Mouse (Mus musculus): ENCODE data around the gene Smim7. TPM values are rescaled to one million over a fixed set of nuclear protein-coding genes. Genes with fewer than 3 reads are reported as not detected.
A peak's percentile ranks its signal among the peaks of the same experiment; 100 is the strongest.

Smim7 gene
- polyA plus RNA-seq, 1 experiment from 2014 or later = 114 TPM

DNA sequence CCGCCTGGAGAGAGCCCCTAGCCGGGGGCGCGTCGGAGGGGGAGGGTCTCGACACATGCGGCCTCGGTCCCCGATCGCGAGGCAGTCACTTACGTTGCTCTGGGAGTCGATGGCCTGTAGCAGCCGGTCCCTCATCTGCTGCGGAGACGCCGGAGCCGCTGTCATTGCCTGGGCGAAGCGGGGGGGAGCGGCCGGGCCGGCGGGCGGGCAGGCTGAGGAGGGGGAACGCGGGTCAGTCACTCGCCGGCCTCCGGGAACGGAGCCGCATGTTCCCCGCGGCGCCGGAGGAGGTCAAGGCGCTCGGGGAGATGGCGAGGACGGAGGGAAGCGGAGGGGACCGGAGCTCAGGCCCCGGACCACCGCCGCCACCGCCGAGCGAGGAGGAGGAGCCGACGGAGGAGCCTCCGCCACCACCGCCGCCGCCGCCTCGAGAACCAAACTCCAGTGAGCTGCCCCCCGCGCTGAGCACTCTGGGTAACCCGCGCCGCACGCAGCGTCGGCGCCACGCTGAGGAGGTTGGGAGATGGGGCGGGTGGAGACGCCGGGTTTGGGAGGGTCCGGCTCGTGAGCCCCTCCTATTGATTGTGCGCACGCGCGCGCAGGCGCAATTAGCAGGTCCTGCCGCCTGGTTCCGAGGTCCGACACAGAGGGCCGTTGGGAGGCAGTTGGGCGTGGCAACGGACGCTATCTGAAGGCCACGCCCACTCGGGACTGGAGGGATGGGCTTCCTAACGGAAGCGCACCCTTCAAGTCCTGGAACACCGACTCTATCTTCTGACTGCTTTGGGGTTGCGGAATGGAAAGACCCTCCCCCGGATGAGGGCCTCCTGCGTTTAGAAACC, 22.9 kb downstream of the Smim7 start, which contains the start of gene Med26:
Gene Med26, minus strand, starts transcription at position 469 of the 842 bp plus-strand sequence.
- WGBS = under 1% methylated on average over 91 of the region's 92 CpGs
- H3K9me3 ChIP-seq (ENCODE audit: low read length) = no peaks in the 10 kb centered on the region
- H3K4me2 ChIP-seq (replicated peaks; ENCODE audit: low read depth, low read length) = peak within 1 kb of the TSS; percentile 92
- peaks cover 26% of the 10 kb centered on the region for H3K4me1 ChIP-seq (ENCODE audit: insufficient read depth, low read length)
- H3K4me3 ChIP-seq (ENCODE audit: low read length) = peak within 1 kb of the TSS; percentile 98
- peak within 1 kb of the TSS; percentile 87 for H3K9ac ChIP-seq (replicated peaks; ENCODE audit: low read length)
- H3K27me3 ChIP-seq (ENCODE audit: insufficient read depth, low read length) = no peaks in the 10 kb centered on the region
- H3K27ac ChIP-seq (ENCODE audit: low read length) = peak within 1 kb of the TSS; percentile 97
- peaks cover 10% of the 10 kb centered on the region; the same call in 1 of the 2 replicates for H3K36me3 ChIP-seq (ENCODE audit: insufficient read depth, low read length)
- peak; percentile 97 for ATAC-seq (ENCODE audit: low FRiP score, low TSS enrichment)

DNA sequence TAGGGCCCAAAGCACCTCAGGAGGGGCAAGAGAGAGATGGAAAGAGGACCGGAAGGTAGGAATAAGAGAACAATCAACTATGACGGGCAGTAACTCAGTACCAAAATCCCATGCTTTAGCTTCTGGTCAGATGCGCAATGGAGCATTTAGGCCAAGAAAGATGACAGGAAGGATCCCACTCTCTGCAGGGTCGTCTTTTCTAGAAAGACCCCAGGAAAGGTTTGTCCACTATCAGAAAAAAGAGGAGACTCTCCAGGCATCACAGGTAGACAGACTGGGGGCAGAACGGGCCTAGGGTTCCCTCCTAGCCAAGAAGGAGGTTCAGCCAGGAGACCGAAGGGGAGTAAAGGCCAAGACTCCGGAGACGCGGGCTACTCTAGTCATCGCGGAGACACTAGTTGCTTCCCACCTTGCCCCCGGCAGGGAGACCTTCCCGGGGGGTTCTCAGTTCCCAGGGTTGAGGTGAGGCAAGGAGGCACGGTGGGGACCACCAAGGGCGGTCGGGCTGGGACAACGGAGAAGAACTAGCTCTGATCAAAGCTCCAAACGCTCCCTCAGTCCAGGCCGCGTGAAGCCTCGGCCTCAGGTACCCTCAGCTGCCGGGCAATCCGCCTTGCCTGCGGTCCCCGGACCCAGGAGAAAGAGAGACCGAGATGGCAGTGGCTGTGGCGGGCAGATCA, 23.6 kb downstream of the Smim7 start:
- Histone ChIP-seq H3K27me3 (ENCODE audit: insufficient read depth, low read length) (no peaks in the 10 kb centered on the region), H3K27ac (ENCODE audit: low read length) (peak overlapping the region; percentile 41), H3K9ac (replicated peaks; ENCODE audit: low read length) (peak overlapping the region; percentile 87), H3K36me3 (ENCODE audit: insufficient read depth, low read length) (peaks cover 10% of the 10 kb centered on the region; the same call in 1 of the 2 replicates), H3K9me3 (ENCODE audit: low read length) (no peaks in the 10 kb centered on the region), H3K4me1 (ENCODE audit: insufficient read depth, low read length) (peaks cover 26% of the 10 kb centered on the region), H3K4me3 (ENCODE audit: low read length) (peak overlapping the region; percentile 98), H3K4me2 (replicated peaks; ENCODE audit: low read depth, low read length) (peak overlapping the region; percentile 92)
- ATAC-seq (ENCODE audit: low FRiP score, low TSS enrichment) = 0 out of 2 replicates have a peak, but pooled peaks have one; percentile 0
- under 1% methylated on average over 27 of the region's 27 CpGs for WGBS

GRCm38 (mm10) chr8:72539234-72539633, 31.7 kb downstream of the Smim7 start:
- no peak overlapping the region for H3K4me3 ChIP-seq (ENCODE audit: low read length)
- H3K27ac ChIP-seq (ENCODE audit: low read length) = no peak overlapping the region
- no peak overlapping the region for H3K9ac ChIP-seq (replicated peaks; ENCODE audit: low read length)
- no peaks in the 10 kb centered on the region for H3K27me3 ChIP-seq (ENCODE audit: insufficient read depth, low read length)
- peaks cover 7% of the 10 kb centered on the region; the same call in 1 of the 2 replicates for H3K36me3 ChIP-seq (ENCODE audit: insufficient read depth, low read length)
- no peak for ATAC-seq (ENCODE audit: low FRiP score, low TSS enrichment)
- H3K4me1 ChIP-seq (ENCODE audit: insufficient read depth, low read length) = 0 out of 2 replicates have a peak, but pooled peaks cover 2% of the 10 kb centered on the region
- no peaks in the 10 kb centered on the region for H3K9me3 ChIP-seq (ENCODE audit: low read length)
- no peak overlapping the region for H3K4me2 ChIP-seq (replicated peaks; ENCODE audit: low read depth, low read length)

GRCm38 (mm10) chr8:72534888-72535287, 36.0 kb downstream of the Smim7 start:
- ATAC-seq (ENCODE audit: low FRiP score, low TSS enrichment) = no peak

DNA sequence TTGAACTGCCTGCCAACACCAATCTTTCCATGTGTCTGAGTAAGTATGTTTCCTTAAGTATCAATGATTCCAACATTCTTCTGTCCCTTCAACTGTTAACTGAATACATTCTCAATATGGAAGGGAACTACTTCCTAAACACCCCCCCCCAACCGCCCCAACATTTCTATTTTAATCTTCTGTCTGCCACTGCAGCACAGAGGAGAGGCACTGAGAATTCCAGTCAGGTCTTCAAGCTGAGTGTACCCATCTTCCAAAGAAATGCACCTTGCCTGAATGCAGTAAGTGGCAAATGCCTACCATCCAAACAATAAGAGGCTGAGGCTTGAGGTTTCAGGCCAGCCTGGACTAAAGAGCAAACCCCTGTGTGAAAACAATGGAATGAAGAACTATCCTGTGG, 38.8 kb downstream of the Smim7 start:
- Histone ChIP-seq H3K9ac (replicated peaks; ENCODE audit: low read length) (no peak overlapping the region), H3K9me3 (ENCODE audit: low read length) (no peaks in the 10 kb centered on the region), H3K4me3 (ENCODE audit: low read length) (no peak overlapping the region), H3K27ac (ENCODE audit: low read length) (no peak overlapping the region), H3K4me2 (replicated peaks; ENCODE audit: low read depth, low read length) (no peak overlapping the region), H3K4me1 (ENCODE audit: insufficient read depth, low read length) (no peaks in the 10 kb centered on the region), H3K36me3 (ENCODE audit: insufficient read depth, low read length) (no peaks in the 10 kb centered on the region), H3K27me3 (ENCODE audit: insufficient read depth, low read length) (no peaks in the 10 kb centered on the region)
- 86% methylated on average over 1 of the region's 1 CpGs for WGBS
- ATAC-seq (ENCODE audit: low FRiP score, low TSS enrichment) = no peak

More at GRCm38 (mm10) chr8:72534888-72535287, 36.0 kb downstream of the Smim7 start:
- WGBS = 96% methylated on average over 3 of the region's 3 CpGs
- Histone ChIP-seq H3K9ac (replicated peaks; ENCODE audit: low read length) (no peak overlapping the region), H3K9me3 (ENCODE audit: low read length) (no peaks in the 10 kb centered on the region), H3K36me3 (ENCODE audit: insufficient read depth, low read length) (no peaks in the 10 kb centered on the region), H3K4me2 (replicated peaks; ENCODE audit: low read depth, low read length) (no peak overlapping the region), H3K4me3 (ENCODE audit: low read length) (no peak overlapping the region), H3K27ac (ENCODE audit: low read length) (no peak overlapping the region), H3K4me1 (ENCODE audit: insufficient read depth, low read length) (no peaks in the 10 kb centered on the region), H3K27me3 (ENCODE audit: insufficient read depth, low read length) (no peaks in the 10 kb centered on the region)

DNA sequence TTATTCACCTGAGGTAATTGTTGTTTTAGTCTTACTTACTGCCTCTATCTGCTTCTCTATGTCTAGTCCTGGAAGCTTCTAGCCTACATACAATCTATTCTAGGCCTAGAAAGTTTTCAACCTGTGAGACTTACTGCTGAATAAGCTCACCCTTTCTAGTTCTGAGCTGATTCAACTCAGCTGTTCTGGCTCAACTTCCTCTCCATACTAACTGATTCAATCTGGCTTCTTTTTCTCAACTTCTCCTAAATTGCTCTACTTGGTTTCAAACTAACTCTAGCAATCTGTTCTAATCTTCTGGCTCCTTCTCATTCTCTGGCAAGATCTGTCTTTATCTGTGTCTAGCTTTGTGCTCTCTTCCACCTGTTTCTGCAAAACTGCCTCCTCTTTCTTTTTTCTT, 49.0 kb downstream of the Smim7 start:
- H3K27ac ChIP-seq (ENCODE audit: low read length) = no peak overlapping the region
- H3K4me3 ChIP-seq (ENCODE audit: low read length) = no peak overlapping the region
- no peak overlapping the region for H3K9ac ChIP-seq (replicated peaks; ENCODE audit: low read length)
- no peaks in the 10 kb centered on the region for H3K4me1 ChIP-seq (ENCODE audit: insufficient read depth, low read length)
- peaks cover 13% of the 10 kb centered on the region; the same call in 1 of the 2 replicates for H3K36me3 ChIP-seq (ENCODE audit: insufficient read depth, low read length)
- no peak overlapping the region for H3K4me2 ChIP-seq (replicated peaks; ENCODE audit: low read depth, low read length)
- peaks cover 6% of the 10 kb centered on the region; the same call in 1 of the 2 replicates for H3K9me3 ChIP-seq (ENCODE audit: low read length)
- no peaks in the 10 kb centered on the region for H3K27me3 ChIP-seq (ENCODE audit: insufficient read depth, low read length)
- ATAC-seq (ENCODE audit: low FRiP score, low TSS enrichment) = no peak

DNA sequence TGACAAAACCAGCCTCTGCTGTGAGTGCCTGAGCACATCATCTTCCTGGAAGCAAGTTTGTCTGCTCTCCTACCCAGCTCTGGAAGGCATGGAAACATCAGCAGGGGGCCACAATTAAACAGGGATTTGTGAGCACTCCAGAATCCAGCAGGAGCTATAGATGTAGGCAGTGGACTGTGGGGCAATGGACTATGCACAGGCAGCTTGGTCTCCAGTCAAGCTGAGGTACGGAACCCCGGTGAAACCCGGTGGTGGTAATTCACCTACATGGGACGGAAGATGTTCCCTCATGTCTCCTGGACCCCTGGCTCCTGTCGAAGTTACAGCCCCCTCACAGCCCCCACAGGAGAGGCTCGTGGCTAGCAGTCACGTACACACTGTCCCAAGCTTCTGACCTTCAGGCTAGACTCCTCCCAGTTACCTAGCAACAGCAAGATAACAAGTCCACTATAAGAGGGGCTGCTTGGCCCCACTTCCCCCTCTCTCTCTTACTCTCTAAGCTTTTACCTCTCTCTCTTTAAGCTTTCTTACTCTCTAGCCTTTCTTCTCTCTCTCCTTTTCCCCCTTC, 53.4 kb downstream of the Smim7 start:
- Histone ChIP-seq H3K4me3 (ENCODE audit: low read length) (no peak overlapping the region), H3K9ac (replicated peaks; ENCODE audit: low read length) (no peak overlapping the region), H3K4me2 (replicated peaks; ENCODE audit: low read depth, low read length) (no peak overlapping the region), H3K27me3 (ENCODE audit: insufficient read depth, low read length) (no peaks in the 10 kb centered on the region), H3K36me3 (ENCODE audit: insufficient read depth, low read length) (no peaks in the 10 kb centered on the region), H3K4me1 (ENCODE audit: insufficient read depth, low read length) (no peaks in the 10 kb centered on the region), H3K27ac (ENCODE audit: low read length) (no peak overlapping the region), H3K9me3 (ENCODE audit: low read length) (no peaks in the 10 kb centered on the region)
- WGBS = 77% methylated on average over 7 of the region's 7 CpGs
- no peak for ATAC-seq (ENCODE audit: low FRiP score, low TSS enrichment)

Small RNA genes lying within 50 kb of the gene (microRNA-seq; reads per million reads assigned to microRNA genes)
- gene Gm28019 = not detected

Other genes with a start within 250 kb of the Smim7 start
- 61.3 and 62.7 TPM in 2 replicates for gene Eps15l1, start 149.6 kb downstream of the Smim7 start, polyA plus RNA-seq (2015; fragmentation: Nextera tagmentation; extraction: Ambion mirVana)
- 2.0 and 2.1 TPM in 2 replicates for gene Calr3, start 127.2 kb downstream of the Smim7 start, polyA plus RNA-seq (2015; fragmentation: Nextera tagmentation; extraction: Ambion mirVana)
- gene 1700030K09Rik, start 127.2 kb downstream of the Smim7 start, polyA plus RNA-seq (2015; fragmentation: Nextera tagmentation; extraction: Ambion mirVana) = 17.9 and 19.1 TPM in 2 replicates
- 64.6 and 87.9 TPM in 2 replicates for gene Cherp, start 95.9 kb downstream of the Smim7 start, polyA plus RNA-seq (2015; fragmentation: Nextera tagmentation; extraction: Ambion mirVana)
- 8.0 and 10.1 TPM in 2 replicates for gene Slc35e1, start 78.5 kb downstream of the Smim7 start, polyA plus RNA-seq (2015; fragmentation: Nextera tagmentation; extraction: Ambion mirVana)
- gene Med26, start 22.8 kb downstream of the Smim7 start, polyA plus RNA-seq (2015; fragmentation: Nextera tagmentation; extraction: Ambion mirVana) = 18.7 and 18.9 TPM in 2 replicates
- 25.2 and 26.3 TPM in 2 replicates for gene Tmem38a, start 967 bp upstream of the Smim7 start, polyA plus RNA-seq (2015; fragmentation: Nextera tagmentation; extraction: Ambion mirVana)
- gene Nwd1, start 75.6 kb upstream of the Smim7 start, polyA plus RNA-seq (2015; fragmentation: Nextera tagmentation; extraction: Ambion mirVana) = 0.09 and 0.10 TPM in 2 replicates
- gene Sin3b, start 152.2 kb upstream of the Smim7 start, polyA plus RNA-seq (2015; fragmentation: Nextera tagmentation; extraction: Ambion mirVana) = 162 and 182 TPM in 2 replicates
- 4.6 and 5.2 TPM in 2 replicates for gene F2rl3, start 190.8 kb upstream of the Smim7 start, polyA plus RNA-seq (2015; fragmentation: Nextera tagmentation; extraction: Ambion mirVana)